Mouse (Mus musculus) hindbrain, embryonic 10.5 days (tissue): ENCODE measurements around the gene Il12rb2. TPM values are rescaled to one million over a fixed set of nuclear protein-coding genes. Genes with fewer than 3 reads are reported as not detected.

Experiments
- DNase-seq: peaks from one replicate; pipeline ENCODE4 v3.0.0-alpha.2; 2017; ENCODE audit warnings: low spot score
- H3K27ac ChIP-seq: fragments of 300-500 bp; sonication (generic); 2 replicates; pipeline ENCODE4 v1.5.1; 2016; ENCODE audit warnings: mild to moderate bottlenecking, moderate library complexity
- H3K27me3 ChIP-seq: fragments of 300-500 bp; sonication (generic); 2 replicates; pipeline ENCODE4 v1.6.1; 2016; ENCODE audit warnings: mild to moderate bottlenecking; ENCODE audit not compliant: poor library complexity, insufficient read depth, severe bottlenecking
- H3K36me3 ChIP-seq: fragments of 300-500 bp; sonication (generic); 2 replicates; pipeline ENCODE4 v1.6.1; 2016; ENCODE audit warnings: mild to moderate bottlenecking, moderate library complexity
- H3K4me1 ChIP-seq: fragments of 300-500 bp; sonication (generic); replicated peaks from 2 replicates; pipeline ENCODE4 v1.6.1; 2016; ENCODE audit warnings: mild to moderate bottlenecking
- H3K4me3 ChIP-seq: fragments of 300-500 bp; sonication (generic); 2 replicates; pipeline ENCODE4 v1.5.1; 2016; ENCODE audit warnings: mild to moderate bottlenecking, moderate library complexity
- H3K9me3 ChIP-seq: fragments of 300-500 bp; sonication (generic); 2 replicates; pipeline ENCODE4 v1.6.1; 2016; ENCODE audit warnings: mild to moderate bottlenecking, moderate library complexity
- WGBS: fragments of 180-500 bp; shearing (Covaris S2); methylation state at CpG from one replicate; pipeline ENCODE4 v1.1.7; 2016; 5-methylcytosine and 5-hydroxymethylcytosine counted together
- polyA plus RNA-seq: library from polyadenylated mRNA; unstranded; fragments of >200 nt; fragmentation: Nextera tagmentation; extraction: Ambion mirVana; gene quantifications from 2 replicates; pipeline ENCODE4 v1.2.1, GENCODE M21; 2016

Gene Il12rb2
- polyA plus RNA-seq, 1 experiment from 2014 or later: 0.13 TPM

DNA sequence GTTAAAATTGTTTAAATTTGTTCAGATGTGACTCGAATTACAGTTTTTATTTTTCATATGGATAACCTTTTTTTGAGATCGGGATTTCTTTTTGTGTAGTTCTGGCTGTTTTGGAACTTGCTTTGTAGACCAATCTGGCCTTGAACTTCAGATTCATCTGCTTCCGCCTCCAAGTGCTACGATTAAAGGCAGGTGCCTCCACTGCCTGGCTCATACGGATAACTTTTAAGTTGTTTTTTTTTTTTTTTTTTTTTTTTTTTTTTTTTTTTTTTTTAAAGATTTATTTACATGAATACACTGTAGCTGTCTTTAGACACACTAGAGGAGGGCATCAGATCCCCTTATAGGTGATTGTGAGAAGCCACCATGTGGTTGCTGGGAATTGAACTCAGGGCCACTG, 98.0 kb downstream of the Il12rb2 start:
- peaks cover 98% of the 10 kb centered on the region for H3K36me3 ChIP-seq
- H3K9me3 ChIP-seq: no peaks in the 10 kb centered on the region
- 91% methylated on average over 5 of the region's 5 CpGs for WGBS
- no peaks in the 10 kb centered on the region for H3K4me1 ChIP-seq
- no peak for DNase-seq
- no peak overlapping the region for H3K4me3 ChIP-seq
- no peak overlapping the region for H3K27ac ChIP-seq
- H3K27me3 ChIP-seq: no peaks in the 10 kb centered on the region

DNA sequence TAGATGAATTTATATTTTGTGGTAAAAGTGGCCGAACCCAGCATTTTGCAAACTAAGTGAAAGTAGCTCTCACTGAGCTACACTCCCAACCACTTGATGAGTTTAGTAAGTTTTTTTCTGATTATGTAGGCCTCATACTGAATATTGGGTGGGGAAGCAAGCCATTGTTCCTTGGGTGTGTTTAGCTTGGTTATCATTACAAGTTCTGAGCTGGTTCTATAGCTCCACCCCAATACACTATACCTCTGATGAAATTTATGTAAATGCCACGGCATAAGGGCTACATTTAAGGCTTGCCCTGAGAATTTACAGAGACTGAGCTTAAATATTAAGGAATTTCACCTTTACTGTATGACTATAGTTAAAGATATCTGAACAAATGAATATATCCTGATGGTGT, 106.5 kb downstream of the Il12rb2 start:
- WGBS: 67% methylated on average over 2 of the region's 2 CpGs
- Histone ChIP-seq H3K27ac (no peak overlapping the region), H3K4me3 (peak overlapping the region; percentile 100), H3K4me1 (peaks cover 19% of the 10 kb centered on the region), H3K27me3 (no peaks in the 10 kb centered on the region), H3K9me3 (no peaks in the 10 kb centered on the region), H3K36me3 (peaks cover 39% of the 10 kb centered on the region)
- no peak for DNase-seq

DNA sequence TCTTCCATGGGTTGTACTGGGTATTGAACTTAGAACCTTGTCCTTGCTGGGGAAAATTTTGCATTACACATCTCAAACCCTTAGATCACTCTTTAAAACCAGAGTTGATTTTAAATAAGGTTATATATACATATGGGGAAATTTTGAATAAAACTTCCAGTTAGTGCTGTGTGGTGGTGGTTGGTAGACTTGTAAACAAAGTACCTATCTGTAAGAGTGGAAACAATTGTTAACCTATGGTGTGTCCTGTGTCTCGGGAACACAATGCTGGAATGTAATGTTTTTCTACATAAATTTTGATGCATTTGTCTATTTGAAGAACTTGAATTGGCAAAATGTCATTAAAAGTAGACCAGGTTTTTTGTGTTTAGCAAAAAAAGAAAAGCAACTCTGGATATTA, 107.0 kb downstream of the Il12rb2 start:
- H3K9me3 ChIP-seq: no peaks in the 10 kb centered on the region
- H3K4me3 ChIP-seq: peak overlapping the region; percentile 100
- 22% methylated on average over 1 of the region's 1 CpGs for WGBS
- no peaks in the 10 kb centered on the region for H3K27me3 ChIP-seq
- H3K36me3 ChIP-seq: peaks cover 34% of the 10 kb centered on the region
- H3K4me1 ChIP-seq: peaks cover 19% of the 10 kb centered on the region
- H3K27ac ChIP-seq: no peak overlapping the region
- DNase-seq: no peak

- peaks cover 19% of the 10 kb centered on the region for H3K4me1 ChIP-seq
- H3K27ac ChIP-seq: peak overlapping the region; percentile 98
- no peak for DNase-seq
- H3K27me3 ChIP-seq: no peaks in the 10 kb centered on the region
- H3K9me3 ChIP-seq: no peaks in the 10 kb centered on the region
- H3K4me3 ChIP-seq: peak overlapping the region; percentile 100
- under 1% methylated on average over 2 of the region's 2 CpGs for WGBS
- peaks cover 26% of the 10 kb centered on the region for H3K36me3 ChIP-seq
Measured at GRCm38 (mm10) chr6:67268245-67268612, 107.8 kb downstream of the Il12rb2 start.

DNA sequence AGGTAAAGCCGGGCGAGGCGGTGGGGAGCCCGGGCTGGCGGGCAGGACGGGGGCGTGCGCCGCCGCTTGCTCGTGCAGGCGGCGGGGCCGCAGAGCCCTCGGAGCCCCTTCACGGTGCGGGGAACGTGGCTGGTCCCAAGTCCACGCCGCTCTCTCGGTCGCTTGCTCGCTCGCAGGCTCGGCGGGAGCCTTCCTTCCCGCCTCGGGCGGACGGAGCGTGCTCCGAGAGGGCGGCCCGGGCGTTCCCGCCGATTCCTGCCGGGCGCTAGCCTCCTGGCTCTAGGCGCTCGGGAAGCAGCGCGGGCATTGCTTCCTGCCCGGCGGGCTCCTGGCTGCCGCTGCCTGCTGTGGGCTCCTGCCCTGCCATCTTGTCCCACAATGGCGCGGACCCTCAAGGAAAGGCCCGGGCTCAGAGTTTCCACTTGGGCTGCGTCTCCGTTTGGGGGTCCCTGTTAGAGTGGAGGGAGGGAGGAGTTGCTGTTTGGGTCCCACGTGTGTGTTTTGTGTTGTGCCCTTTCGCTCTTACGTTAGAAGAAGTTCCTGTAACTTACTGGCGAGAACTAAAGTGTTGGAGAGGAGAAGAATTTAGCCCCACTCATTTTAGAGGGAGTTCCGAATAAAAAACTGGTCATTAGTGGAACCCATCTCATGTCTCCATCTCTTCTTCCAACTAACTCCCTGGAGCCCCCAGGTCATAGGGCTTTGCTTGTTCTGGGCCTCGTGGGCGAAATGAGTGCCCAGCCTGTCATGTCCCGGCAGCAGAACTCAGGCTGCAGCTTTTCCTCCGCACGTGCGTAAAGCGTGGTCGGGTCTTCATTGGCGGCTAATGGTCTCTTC, 108.4 kb downstream of the Il12rb2 start:
- peak; percentile 56 for DNase-seq
- WGBS: under 1% methylated on average over 65 of the region's 65 CpGs

GRCm38 (mm10) chr6:67266664-67267407, 109.2 kb downstream of the Il12rb2 start:
- Histone ChIP-seq H3K27me3 (no peaks in the 10 kb centered on the region), H3K27ac (peak overlapping the region; percentile 98), H3K4me1 (peaks cover 19% of the 10 kb centered on the region), H3K4me3 (peak overlapping the region; percentile 100), H3K36me3 (peaks cover 12% of the 10 kb centered on the region), H3K9me3 (no peaks in the 10 kb centered on the region)
- WGBS: under 1% methylated on average over 68 of the region's 68 CpGs
- peak; percentile 96 for DNase-seq

More for the DNA sequence above, 108.4 kb downstream of the Il12rb2 start:
- peak overlapping the region; percentile 100 for H3K4me3 ChIP-seq
- H3K27ac ChIP-seq: peak overlapping the region; percentile 98
- no peaks in the 10 kb centered on the region for H3K27me3 ChIP-seq
- peaks cover 20% of the 10 kb centered on the region for H3K36me3 ChIP-seq
- peaks cover 19% of the 10 kb centered on the region for H3K4me1 ChIP-seq
- no peaks in the 10 kb centered on the region for H3K9me3 ChIP-seq

- WGBS: under 1% methylated on average over 23 of the region's 23 CpGs
- Histone ChIP-seq H3K36me3 (peaks cover 6% of the 10 kb centered on the region), H3K4me3 (peak overlapping the region; percentile 100), H3K27ac (peak overlapping the region; percentile 98), H3K27me3 (no peaks in the 10 kb centered on the region), H3K9me3 (no peaks in the 10 kb centered on the region), H3K4me1 (peaks cover 19% of the 10 kb centered on the region)
- no peak for DNase-seq
Measured at GRCm38 (mm10) chr6:67266159-67266657, 109.8 kb downstream of the Il12rb2 start.

DNA sequence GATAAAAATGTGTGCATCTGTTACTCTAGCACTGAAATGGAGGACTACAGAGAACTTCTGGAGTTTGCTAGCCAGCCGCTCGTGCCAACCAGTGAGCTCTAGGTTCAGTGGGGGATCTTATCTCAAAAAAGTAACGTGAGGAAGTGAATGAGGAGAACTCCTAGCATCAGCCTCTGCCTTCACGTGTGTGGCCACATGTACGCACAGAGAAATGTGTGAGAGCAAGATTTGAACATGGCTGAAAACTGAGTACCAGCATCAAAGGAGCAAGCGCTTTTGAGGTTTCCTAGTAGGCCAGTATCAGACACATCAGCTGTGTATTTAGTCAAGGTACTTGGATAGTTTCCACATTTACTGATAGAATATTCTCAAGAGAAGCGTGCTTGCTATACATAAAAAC, 111.1 kb downstream of the Il12rb2 start:
- Histone ChIP-seq H3K27ac (no peak overlapping the region), H3K9me3 (no peaks in the 10 kb centered on the region), H3K4me3 (no peak overlapping the region), H3K4me1 (peaks cover 16% of the 10 kb centered on the region), H3K36me3 (no peaks in the 10 kb centered on the region), H3K27me3 (no peaks in the 10 kb centered on the region)
- no peak for DNase-seq
- 89% methylated on average over 7 of the region's 7 CpGs for WGBS

DNA sequence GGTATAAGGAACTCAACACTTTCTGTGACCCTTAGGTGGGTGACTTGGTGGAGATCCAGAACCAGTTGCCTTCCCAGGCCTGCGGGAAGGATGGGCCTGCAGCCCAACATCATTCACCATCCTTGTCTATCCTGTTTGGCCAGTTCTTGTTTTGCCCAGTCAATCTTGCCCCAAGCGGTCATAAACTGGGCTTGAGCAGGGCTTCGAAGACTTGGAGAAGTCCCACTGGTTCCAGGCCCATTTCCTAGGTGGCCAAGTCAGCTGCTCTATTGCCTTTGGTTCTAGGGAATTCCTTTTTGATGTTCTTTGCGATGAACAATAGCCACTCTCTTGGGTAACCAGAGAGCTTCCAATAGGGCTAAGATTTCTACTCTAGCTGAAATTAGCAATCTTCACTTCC, 124.9 kb downstream of the Il12rb2 start:
- 89% methylated on average over 4 of the region's 4 CpGs for WGBS
- H3K36me3 ChIP-seq: no peaks in the 10 kb centered on the region
- DNase-seq: no peak
- no peak overlapping the region for H3K4me3 ChIP-seq
- H3K4me1 ChIP-seq: no peaks in the 10 kb centered on the region
- no peaks in the 10 kb centered on the region for H3K9me3 ChIP-seq
- H3K27me3 ChIP-seq: no peaks in the 10 kb centered on the region
- H3K27ac ChIP-seq: no peak overlapping the region

- Histone ChIP-seq H3K4me1 (no peaks in the 10 kb centered on the region), H3K36me3 (no peaks in the 10 kb centered on the region), H3K9me3 (no peaks in the 10 kb centered on the region), H3K27me3 (no peaks in the 10 kb centered on the region), H3K27ac (no peak overlapping the region), H3K4me3 (no peak overlapping the region)
- DNase-seq: no peak
- WGBS: 91% methylated on average over 5 of the region's 5 CpGs
Measured at GRCm38 (mm10) chr6:67244451-67244850, 131.5 kb downstream of the Il12rb2 start.

DNA sequence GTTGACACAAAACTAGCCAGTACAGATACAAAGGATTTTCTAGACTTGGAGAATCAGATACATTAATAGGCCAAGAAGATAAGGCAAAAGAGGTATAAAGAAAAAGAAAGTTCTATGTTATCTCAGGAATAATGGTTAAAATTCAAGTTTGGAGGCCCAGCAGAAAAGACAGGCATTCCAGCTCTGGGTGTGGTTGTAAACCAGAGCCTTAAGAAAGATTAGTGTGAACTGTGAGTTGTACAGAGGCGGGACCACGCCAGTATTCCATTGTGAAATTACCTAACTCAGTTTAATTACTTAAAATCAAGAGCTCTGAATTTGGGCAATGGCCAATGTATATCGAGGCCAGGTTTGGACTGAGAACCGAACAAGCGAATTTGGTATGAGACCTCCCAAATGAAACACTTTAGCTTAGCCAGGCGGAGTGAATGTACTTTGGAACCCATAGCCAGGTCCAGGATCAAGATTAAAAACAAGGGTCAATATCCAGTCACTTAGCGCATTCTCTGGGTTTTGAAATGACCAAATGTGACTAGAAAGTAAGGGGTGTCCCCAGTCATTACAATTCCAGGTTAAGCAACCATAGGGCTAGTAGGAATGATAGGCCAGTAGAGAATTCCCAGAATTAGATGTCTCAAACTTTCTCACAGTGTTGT, 132.1 kb downstream of the Il12rb2 start:
- Histone ChIP-seq H3K4me3 (no peak overlapping the region), H3K4me1 (no peaks in the 10 kb centered on the region), H3K27me3 (no peaks in the 10 kb centered on the region), H3K27ac (no peak overlapping the region), H3K36me3 (no peaks in the 10 kb centered on the region), H3K9me3 (no peaks in the 10 kb centered on the region)
- DNase-seq: no peak
- WGBS: 96% methylated on average over 7 of the region's 7 CpGs
